8 mouse cellular contexts compared by ENCODE assay signal in genomic region chr4:66403116-66403707, GRCm38 (mm10). TPM values are rescaled to one million over a fixed set of nuclear protein-coding genes. Genes with fewer than 3 reads are reported as not detected.
A peak's percentile ranks its signal among the peaks of the same experiment; 100 is the strongest.
DNase-seq lines count a peak whose midpoint lies in the region; ATAC-seq lines count a peak whose summit lies in the region.
"Had no signal": no experiment of that assay in that cellular context is flagged by ENCODE, and none has a peak within 500 bp of the region (broad histone marks: within the 10 kb centered on the region; RNA-seq: fewer than 3 reads in every experiment).

No protein-coding gene starts in this region.

- H3K4me2 ChIP-seq in forebrain, embryonic 13.5 days, result peak overlapping the region; percentile 98
- peak overlapping the region; percentile 98 for H3K4me2 ChIP-seq in limb, embryonic 15.5 days

- ATAC-seq in forebrain, embryonic 13.5 days, result peak; percentile 3; the same call in 1 of the 2 replicates
- ATAC-seq in limb, embryonic 15.5 days (ENCODE audit: insufficient number of reproducible peaks, low FRiP score, low TSS enrichment, low read depth), result no peak

- H3K4me1 ChIP-seq in forebrain, embryonic 13.5 days, result peaks cover 31% of the 10 kb centered on the region
- peaks cover 27% of the 10 kb centered on the region for H3K4me1 ChIP-seq in limb, embryonic 15.5 days

- no peaks in the 10 kb centered on the region for H3K9me3 ChIP-seq in forebrain, embryonic 13.5 days (replicated peaks)
- H3K9me3 ChIP-seq in limb, embryonic 15.5 days, result no peaks in the 10 kb centered on the region

- under 1% methylated on average over 22 of the region's 22 CpGs for WGBS in forebrain, embryonic 13.5 days
- WGBS in limb, embryonic 15.5 days, result under 1% methylated on average over 22 of the region's 22 CpGs

- no peak overlapping the region for H3K27ac ChIP-seq in forebrain, embryonic 13.5 days
- H3K27ac ChIP-seq in limb, embryonic 15.5 days, result no peak overlapping the region

- no peaks in the 10 kb centered on the region for H3K36me3 ChIP-seq in forebrain, embryonic 13.5 days (ENCODE audit: poor library complexity, severe bottlenecking)
- H3K36me3 ChIP-seq in limb, embryonic 15.5 days, result no peaks in the 10 kb centered on the region

- DNase-seq in retina, embryonic 14.5 days (ENCODE audit: low spot score), result peak; percentile 43
- DNase-seq in retina, postnatal 1 day, result no peak
- peak; percentile 2 for DNase-seq in yolk sac, embryonic 10.5 days (ENCODE audit: low spot score)
- no peak for DNase-seq in left cerebral cortex, adult 8-10 months (ENCODE audit: low spot score in 2 of 2)
- no peak for DNase-seq in right cerebral cortex, postnatal 36 days (ENCODE audit: low spot score in 2 of 2)

- H3K27me3 ChIP-seq in forebrain, embryonic 13.5 days, result peaks cover 9% of the 10 kb centered on the region; the same call in 1 of the 2 replicates
- peaks cover 42% of the 10 kb centered on the region for H3K27me3 ChIP-seq in limb, embryonic 15.5 days

- peak overlapping the region; percentile 79 for H3K4me3 ChIP-seq in forebrain, embryonic 13.5 days
- H3K4me3 ChIP-seq in limb, embryonic 15.5 days, result peak overlapping the region; percentile 65

- peak overlapping the region; percentile 89 for H3K9ac ChIP-seq in forebrain, embryonic 13.5 days
- peak overlapping the region; percentile 51; the same call in 1 of the 2 replicates for H3K9ac ChIP-seq in limb, embryonic 15.5 days

RNA-seq across cellular contexts. Expression of gene Astn2, which starts 1.2 kb away (rescaled TPM):
- polyA plus RNA-seq in forebrain, embryonic 13.5 days (2015; fragmentation: Nextera tagmentation; extraction: Ambion mirVana), result 0.62 and 0.81 TPM in 2 replicates
- 0.96 and 1.5 TPM in 2 replicates for polyA plus RNA-seq in limb, embryonic 15.5 days (2015; fragmentation: Nextera tagmentation; extraction: Ambion mirVana)
- 10 to 100 TPM; 35.3 to 42.9 (median 39.7) TPM for total RNA-seq in left cerebral cortex, adult 8-10 months (2022)
- total RNA-seq: neutrophil, adult 5-6 weeks had no signal

Comparison
In these comparisons a context has a peak if more than half of its experiments do, and no peak if none do; other contexts are left out.
1. DNase-seq: peak in retina, embryonic 14.5 days (single experiment) and yolk sac, embryonic 10.5 days (single experiment); none in retina, postnatal 1 day (single experiment), left cerebral cortex, adult 8-10 months (0 of 2) and right cerebral cortex, postnatal 36 days (0 of 2).